Mouse (Mus musculus) layer of hippocampus, adult 9-10 months (tissue): ENCODE measurements around the gene Tctex1d4.

ENCODE experiments used
- DNase-seq: peaks from one replicate; pipeline ENCODE4 v3.0.0; 2022; ENCODE audit warnings: low spot score

Gene Tctex1d4

DNA sequence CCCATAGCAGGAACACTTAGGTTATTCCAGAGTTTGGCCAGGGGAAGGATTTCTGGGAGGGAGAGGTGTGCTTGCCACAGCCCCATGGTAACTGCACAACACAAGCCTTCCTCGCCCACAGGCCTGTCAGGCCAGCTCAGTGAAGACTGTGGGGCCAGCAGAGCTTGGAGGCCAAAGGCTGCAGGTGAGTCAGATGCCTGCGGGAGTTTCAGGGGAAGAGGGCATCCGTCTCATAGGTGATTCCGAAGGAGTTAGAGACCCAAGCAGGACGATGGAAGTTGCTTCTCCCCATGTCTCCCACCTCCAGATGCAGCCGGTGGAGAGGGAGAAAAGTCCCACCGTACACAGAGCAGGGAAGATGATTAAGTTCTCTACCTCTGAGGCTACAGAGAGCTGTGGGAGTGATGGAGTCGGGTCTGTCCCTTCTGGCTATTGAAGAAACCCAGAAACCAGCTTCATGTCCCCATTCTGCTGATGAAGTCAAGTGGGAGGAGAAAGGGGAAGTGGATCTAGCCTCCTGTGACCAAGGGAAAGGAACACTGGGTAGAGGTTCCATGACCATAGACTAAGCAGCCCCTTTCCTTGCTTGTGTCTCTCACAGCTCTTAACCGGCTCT lies at the start of gene Tctex1d4:
TSS of gene Tctex1d4 (plus strand) at position 120 of the 616 bp plus-strand sequence.
- DNase-seq = no peak

DNA sequence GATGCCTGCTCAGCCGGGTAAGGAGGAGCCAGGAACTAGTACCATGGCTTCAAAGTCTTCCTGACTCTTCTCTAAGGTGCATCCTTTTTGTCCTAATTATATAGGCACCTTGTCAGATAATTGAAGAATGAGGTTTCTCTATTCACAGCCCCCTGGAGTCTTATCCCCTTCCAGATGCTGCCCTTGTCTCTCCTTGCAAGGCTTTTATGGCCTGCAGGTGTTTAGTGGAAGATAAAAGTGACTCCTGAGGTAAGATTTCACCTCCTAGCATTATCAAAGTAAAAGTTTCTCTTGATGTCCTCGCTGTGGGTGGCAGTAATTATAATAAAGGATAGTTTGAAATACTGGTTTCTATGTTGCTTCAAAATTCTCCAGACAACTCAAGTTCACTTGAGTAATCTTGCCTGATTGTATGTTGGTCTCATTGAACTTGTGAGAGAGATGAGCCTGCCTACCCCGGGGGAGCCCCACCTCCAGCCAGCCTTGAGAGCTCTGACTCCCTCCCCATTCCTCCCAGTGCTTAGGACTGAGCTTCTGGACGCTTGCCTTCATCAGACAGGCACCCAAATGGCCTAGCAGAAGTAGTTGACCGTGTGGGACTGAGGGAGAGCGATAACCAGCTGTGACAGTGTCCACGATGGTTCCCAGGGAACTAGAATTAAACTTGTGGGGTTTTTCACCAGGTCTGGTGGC lies 38.5 kb upstream of the Tctex1d4 start:
- DNase-seq = no peak

DNA sequence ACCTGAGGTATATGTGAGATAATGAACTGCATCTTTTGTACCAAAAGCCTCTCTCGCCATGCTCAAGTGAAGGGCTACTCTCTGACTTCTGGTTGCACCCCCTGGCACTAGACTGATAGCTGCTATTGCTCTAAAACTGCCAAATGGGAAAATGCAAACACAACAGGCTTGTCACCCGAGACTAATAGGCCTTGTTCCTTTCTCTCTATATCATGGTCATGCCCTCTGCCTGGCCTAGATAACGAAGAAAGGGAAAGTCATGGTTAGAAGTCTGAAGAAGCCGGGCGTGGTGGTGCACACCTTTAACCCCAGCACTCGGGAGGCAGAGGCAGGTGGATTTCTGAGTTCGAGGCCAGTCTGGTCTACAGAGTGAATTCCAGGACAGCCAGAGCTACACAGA lies 36.0 kb upstream of the Tctex1d4 start:
- no peak for DNase-seq

GRCm38 (mm10) chr4:117094626-117095361 lies 31.8 kb upstream of the Tctex1d4 start:
- no peak for DNase-seq

DNA sequence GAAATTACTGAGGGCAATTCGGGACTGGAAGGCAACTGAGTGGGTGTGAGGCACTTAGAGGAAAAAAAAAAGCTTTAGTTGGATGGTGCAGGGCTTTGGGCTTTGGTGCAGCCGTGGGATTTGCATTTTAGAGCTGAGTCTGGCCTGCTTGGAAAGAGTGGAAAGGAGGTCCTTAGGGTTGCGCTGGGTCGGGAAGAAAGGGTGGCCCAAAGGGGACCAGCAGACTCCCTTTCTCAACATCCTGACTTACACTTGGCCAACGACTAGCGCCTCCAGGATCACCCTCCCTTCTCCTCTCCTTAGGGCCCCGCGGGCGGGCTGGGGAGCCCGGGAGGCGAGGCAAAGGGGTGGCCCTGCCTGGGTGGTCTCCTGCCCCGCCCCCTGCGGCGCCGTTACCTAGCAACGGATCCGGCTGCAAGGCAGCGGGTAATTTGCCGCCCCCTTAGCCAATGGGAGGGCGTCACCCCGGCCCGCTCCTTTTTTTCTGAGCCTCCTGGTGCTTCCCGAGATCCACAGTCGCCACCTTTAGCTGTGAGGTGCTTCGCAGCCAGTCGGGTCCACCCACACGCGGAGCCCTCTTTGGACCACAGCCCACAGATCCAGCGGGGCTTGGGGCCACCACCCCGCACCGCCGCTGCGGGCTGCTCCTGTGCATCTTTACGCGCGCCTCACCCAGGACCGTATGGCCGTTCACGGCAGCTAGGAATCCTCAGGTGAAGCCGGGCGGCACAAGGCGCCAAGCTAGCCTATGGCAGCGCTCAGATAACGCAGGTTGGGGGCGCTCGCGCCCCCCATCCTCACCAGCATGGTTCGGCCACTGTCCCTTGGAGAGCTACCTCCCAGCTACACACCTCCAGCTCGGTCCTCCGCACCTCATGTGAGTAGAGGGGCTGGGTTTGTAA lies 30.8 kb upstream of the Tctex1d4 start, which contains the start of gene Ptch2:
TSS of gene Ptch2 (plus strand) at position 525 of the 902 bp plus-strand sequence.
- no peak for DNase-seq

- DNase-seq = no peak
These were observed 29.9 kb upstream of the Tctex1d4 start for GRCm38 (mm10) chr4:117096666-117097065.

DNA sequence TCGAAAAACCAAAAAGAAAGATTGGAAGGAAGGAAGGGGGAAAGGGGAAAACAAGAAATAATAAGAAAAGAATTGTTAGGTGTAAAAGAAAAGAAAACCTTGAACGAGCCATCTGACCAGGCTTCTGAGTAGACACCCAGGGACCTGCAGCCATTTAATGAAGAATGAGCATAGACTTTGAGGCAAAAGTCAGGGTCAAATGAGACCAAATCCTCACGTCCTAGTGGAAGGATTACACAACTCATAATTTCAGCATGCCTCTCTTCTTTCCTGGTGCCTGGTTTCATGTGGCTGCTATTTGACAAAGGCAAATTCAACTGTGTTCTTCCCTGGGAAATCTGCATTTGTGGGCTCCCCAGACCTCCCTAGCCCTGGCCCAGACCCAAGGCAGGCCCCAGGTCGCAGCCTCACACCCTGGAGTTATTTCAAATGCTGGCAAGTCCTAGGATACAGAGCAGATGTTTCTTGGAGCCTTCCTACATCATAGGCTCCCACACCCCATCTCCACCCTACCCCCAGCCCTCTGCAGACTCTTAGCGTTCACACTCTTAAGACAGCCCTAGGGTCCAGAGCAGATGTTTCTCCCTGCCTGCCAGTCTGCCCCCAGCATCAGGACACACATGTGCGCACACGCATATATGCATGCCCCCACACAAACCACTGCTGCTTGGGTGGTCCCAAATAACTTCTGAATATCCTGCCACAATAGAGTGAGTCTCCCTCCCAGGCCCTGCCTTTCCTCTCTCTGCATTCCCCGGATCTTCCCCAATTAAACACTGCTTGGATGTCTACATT lies 28.4 kb upstream of the Tctex1d4 start:
- no peak for DNase-seq

- DNase-seq = no peak
These were observed 27.9 kb upstream of the Tctex1d4 start for GRCm38 (mm10) chr4:117098764-117099036.

DNA sequence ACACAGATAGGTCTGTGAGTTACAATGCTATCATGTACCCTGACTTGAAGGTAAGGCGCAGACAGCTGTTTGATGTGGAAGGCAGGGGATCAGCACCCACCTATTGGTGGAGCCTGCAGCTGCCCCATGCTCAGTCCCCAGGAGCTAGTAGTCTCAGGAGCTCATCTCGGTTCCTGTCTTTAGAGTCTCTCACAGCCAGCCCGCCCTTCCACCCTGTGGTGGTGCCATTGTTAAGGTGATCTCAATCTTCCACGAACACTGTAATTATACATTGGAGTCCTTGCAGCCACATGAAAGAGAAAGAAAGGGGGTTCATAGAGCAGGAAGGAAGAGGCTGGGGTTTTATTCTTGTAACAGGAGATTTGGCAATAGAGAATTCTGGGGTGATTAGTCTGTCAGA lies 26.6 kb upstream of the Tctex1d4 start:
- DNase-seq = no peak

- no peak for DNase-seq
These were observed 25.4 kb upstream of the Tctex1d4 start for GRCm38 (mm10) chr4:117101218-117101617.

- no peak for DNase-seq
These were observed 21.9 kb upstream of the Tctex1d4 start for GRCm38 (mm10) chr4:117104672-117105071.

- DNase-seq = no peak
These were observed 21.5 kb upstream of the Tctex1d4 start for GRCm38 (mm10) chr4:117105127-117105526.

- DNase-seq = no peak
These were observed 18.6 kb upstream of the Tctex1d4 start for GRCm38 (mm10) chr4:117107813-117108523.

DNA sequence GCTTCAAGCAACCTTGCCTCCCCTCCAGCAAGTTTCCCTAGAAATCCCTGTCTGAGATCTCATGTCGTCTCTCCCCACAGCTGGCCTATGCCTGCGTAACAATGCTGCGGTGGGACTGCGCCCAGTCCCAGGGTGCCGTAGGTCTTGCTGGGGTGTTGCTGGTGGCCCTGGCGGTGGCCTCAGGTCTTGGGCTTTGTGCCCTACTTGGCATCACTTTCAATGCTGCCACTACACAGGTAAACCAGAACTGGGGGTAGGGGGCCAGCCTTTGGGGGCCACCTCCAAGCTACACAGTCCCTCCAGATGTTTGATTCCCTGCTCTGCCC lies 18.1 kb upstream of the Tctex1d4 start:
- DNase-seq = no peak

GRCm38 (mm10) chr4:117109330-117109729 lies 17.3 kb upstream of the Tctex1d4 start:
- DNase-seq = no peak

DNA sequence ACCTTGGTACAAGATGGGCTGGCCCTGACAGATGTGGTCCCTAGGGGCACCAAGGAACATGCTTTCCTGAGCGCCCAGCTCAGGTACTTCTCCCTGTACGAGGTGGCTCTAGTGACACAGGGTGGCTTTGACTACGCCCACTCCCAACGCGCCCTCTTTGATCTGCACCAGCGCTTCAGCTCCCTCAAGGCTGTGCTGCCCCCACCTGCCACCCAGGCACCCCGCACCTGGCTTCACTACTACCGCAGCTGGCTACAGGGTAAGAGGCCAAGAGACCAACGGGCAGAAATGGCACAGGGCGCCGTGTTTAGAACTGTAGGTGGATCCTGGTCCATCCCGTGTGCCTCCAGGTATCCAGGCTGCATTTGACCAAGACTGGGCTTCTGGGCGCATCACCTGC lies 16.3 kb upstream of the Tctex1d4 start:
- DNase-seq = no peak

DNA sequence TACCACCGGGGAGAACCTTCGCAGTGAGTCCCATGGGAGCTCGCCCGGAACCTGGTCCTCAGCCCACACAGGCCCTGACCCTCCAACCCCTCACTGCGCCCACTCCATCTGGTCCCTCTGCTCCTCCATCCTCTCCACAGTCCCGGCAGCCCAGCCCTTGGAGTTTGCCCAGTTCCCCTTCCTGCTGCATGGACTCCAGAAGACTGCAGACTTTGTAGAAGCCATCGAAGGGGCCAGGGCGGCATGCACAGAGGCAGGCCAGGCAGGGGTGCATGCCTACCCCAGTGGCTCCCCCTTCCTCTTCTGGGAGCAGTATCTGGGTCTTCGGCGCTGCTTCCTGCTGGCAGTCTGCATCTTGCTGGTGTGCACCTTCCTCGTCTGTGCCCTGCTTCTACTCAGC lies 15.6 kb upstream of the Tctex1d4 start:
- DNase-seq = no peak

- no peak for DNase-seq
These were observed 13.4 kb upstream of the Tctex1d4 start for GRCm38 (mm10) chr4:117113237-117113636.

- DNase-seq = no peak
These were observed 11.0 kb upstream of the Tctex1d4 start for GRCm38 (mm10) chr4:117115592-117115991.

DNA sequence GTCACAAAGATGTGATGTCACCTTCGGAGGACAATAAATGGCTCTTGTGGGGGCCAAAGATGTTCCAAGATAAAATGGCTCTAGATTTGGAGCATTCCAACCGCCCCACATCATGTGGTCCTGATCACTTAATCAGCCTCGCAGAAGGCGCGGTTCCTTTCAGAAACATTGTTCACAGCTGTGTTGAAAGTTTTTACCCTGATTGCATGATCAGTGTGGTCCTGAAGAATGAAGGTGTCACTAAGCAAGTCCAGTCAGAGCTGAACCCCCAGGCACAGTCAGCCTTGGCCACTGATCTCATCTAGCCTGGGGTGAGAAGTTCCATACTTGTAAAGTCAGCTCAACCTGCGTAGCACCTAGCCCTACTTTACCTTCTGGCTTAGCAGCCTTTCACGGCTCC lies 8.7 kb upstream of the Tctex1d4 start:
- DNase-seq = no peak

DNA sequence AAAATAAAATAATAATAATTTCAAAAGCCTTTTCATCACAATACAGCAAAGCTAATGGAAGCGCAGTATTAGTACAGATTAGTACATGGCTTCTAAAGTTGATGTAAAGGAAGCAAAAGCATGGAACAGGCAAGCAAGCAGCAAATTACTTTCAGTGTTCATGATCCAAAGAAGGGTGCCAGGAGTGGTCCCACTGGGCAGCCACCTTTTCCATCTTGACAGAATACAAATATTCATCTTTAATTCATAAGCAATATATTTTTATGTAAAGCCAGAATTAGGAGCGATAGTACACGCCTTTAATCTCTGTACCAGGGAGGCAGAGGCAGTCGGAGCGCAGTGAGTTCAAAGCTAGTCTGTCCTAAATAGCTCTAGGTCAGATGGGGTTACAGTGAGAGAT lies 7.0 kb upstream of the Tctex1d4 start:
- DNase-seq = no peak
